Mouse (Mus musculus): ENCODE measurements around the gene Tmppe. TPM values are rescaled to one million over a fixed set of nuclear protein-coding genes. Genes with fewer than 3 reads are reported as not detected.

Gene Tmppe
- polyA plus RNA-seq, 1 experiment from 2014 or later = 5.1 TPM

DNA sequence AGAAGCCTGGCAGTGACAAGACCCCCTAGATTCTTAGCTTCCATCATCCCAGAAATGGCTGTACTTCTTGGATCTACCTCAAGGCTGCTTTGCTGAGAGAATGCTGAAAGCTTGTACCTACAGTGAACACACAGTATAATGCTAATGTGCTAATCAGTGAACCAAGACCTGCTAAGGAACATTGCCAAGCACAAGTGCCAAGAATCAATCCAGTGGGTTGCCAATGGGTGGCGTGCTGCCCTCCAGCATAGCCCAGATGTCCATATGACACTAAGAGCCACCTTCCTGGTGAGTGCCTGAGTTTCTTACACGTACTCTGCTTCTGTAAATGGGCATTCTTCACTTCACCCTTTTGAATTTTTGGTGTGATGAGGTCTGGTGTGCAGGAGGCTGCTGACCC is 6.8 kb downstream of the Tmppe start:
- no peaks in the 10 kb centered on the region for H3K27me3 ChIP-seq (replicated peaks; ENCODE audit: control insufficient read depth, insufficient read depth, low read length)
- H3K4me3 ChIP-seq (ENCODE audit: low read depth, low read length) = no peak overlapping the region
- H3K9me3 ChIP-seq (ENCODE audit: control insufficient read depth, low read length) = peaks cover 6% of the 10 kb centered on the region; the same call in 1 of the 2 replicates
- ATAC-seq (replicated peaks; ENCODE audit: low FRiP score, low TSS enrichment, low read depth) = no peak
- 93% methylated on average over 2 of the region's 2 CpGs for WGBS
- H3K4me1 ChIP-seq (replicated peaks; ENCODE audit: control insufficient read depth, insufficient read depth, low read length) = no peaks in the 10 kb centered on the region
- H3K36me3 ChIP-seq (ENCODE audit: control insufficient read depth, insufficient read depth, low read length) = peaks cover 48% of the 10 kb centered on the region
- DNase-seq (ENCODE audit: low spot score) = no peak
- no peak overlapping the region for H3K27ac ChIP-seq (ENCODE audit: low read depth)
- H3K4me2 ChIP-seq (ENCODE audit: low read length) = no peak overlapping the region
- no peak overlapping the region for H3K9ac ChIP-seq (ENCODE audit: low read length)

DNA sequence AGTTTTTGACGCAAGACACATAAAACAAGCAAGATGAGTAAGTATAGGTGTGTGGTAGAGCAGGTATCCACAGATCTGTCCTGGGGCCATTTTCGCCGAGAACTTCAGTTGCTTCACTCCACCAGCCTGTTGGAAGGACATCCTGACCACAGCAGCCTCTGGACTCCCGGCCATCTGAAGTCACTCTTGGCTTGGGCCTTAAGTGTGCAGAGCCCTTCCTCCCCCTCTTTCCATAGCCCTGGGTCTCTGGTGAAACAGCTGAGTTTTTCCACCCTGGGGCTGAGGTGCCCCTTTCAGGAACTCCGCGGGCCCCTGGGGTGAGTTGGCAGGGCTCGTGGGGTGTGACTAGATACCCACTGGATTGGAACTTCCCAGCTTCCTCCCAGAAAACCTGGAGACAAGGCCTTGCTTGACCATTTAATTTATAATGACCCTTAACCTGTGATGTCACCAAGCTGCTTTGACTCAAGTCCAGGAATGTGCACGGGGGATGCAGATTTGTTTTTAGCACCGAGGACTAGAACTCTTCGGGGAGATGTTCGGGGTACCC is 9.5 kb downstream of the Tmppe start:
- ATAC-seq (replicated peaks; ENCODE audit: low FRiP score, low TSS enrichment, low read depth) (no peak), DNase-seq (ENCODE audit: low spot score) (no peak)
- Histone ChIP-seq H3K27ac (ENCODE audit: low read depth) (no peak overlapping the region), H3K9me3 (ENCODE audit: control insufficient read depth, low read length) (peaks cover 6% of the 10 kb centered on the region; the same call in 1 of the 2 replicates), H3K9ac (ENCODE audit: low read length) (no peak overlapping the region), H3K27me3 (replicated peaks; ENCODE audit: control insufficient read depth, insufficient read depth, low read length) (no peaks in the 10 kb centered on the region), H3K4me2 (ENCODE audit: low read length) (no peak overlapping the region), H3K4me1 (replicated peaks; ENCODE audit: control insufficient read depth, insufficient read depth, low read length) (no peaks in the 10 kb centered on the region), H3K4me3 (ENCODE audit: low read depth, low read length) (no peak overlapping the region), H3K36me3 (ENCODE audit: control insufficient read depth, insufficient read depth, low read length) (peaks cover 45% of the 10 kb centered on the region)
- 89% methylated on average over 11 of the region's 11 CpGs for WGBS

DNA sequence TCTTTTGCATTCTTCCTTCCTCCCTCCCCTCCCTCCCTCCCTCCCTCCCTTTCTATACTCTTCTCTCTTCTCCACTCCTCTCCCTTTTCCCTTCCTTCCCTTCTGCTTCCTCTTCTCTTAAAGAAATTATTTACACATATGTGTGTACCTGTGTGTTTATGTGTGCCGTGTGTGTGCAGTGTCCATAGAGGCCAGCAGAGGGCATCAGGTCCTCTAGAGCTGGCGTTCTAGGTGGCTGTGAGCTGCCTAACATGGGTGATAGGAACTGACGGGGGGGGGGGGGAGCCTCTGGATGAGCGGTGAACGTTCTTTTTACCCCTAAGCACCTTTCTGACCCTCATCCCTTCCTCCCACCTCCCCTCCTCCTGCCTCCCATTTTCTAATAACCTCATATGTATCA is 10.4 kb downstream of the Tmppe start:
- ATAC-seq (replicated peaks; ENCODE audit: low FRiP score, low TSS enrichment, low read depth) (no peak), DNase-seq (ENCODE audit: low spot score) (no peak)
- Histone ChIP-seq H3K27me3 (replicated peaks; ENCODE audit: control insufficient read depth, insufficient read depth, low read length) (no peaks in the 10 kb centered on the region), H3K9ac (ENCODE audit: low read length) (no peak overlapping the region), H3K36me3 (ENCODE audit: control insufficient read depth, insufficient read depth, low read length) (peaks cover 36% of the 10 kb centered on the region), H3K4me1 (replicated peaks; ENCODE audit: control insufficient read depth, insufficient read depth, low read length) (no peaks in the 10 kb centered on the region), H3K4me3 (ENCODE audit: low read depth, low read length) (no peak overlapping the region), H3K27ac (ENCODE audit: low read depth) (no peak overlapping the region), H3K9me3 (ENCODE audit: control insufficient read depth, low read length) (peaks cover 6% of the 10 kb centered on the region; the same call in 1 of the 2 replicates), H3K4me2 (ENCODE audit: low read length) (no peak overlapping the region)
- 95% methylated on average over 5 of the region's 5 CpGs for whole genome bisulfite sequencing

DNA sequence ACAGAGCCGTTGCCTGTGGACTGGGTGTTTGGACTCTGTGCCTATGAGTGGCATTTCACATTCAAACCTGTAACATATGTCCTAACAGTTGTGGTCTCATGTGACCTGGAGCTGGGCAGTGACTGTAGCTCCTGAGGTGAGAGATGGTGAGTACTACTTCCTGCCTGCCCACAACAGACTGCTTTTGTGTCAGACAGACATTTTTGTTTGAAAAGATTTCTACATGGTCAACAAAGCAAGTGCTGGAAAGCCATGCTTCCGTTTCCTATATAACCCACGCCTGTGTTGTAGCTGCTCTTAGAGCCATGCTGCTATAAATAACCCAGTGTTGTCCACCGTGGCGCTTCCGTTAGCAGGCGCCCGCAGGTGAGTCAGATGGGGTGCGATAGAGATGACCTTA is 11.5 kb downstream of the Tmppe start:
- H3K36me3 ChIP-seq (ENCODE audit: control insufficient read depth, insufficient read depth, low read length) = peaks cover 29% of the 10 kb centered on the region
- no peaks in the 10 kb centered on the region for H3K27me3 ChIP-seq (replicated peaks; ENCODE audit: control insufficient read depth, insufficient read depth, low read length)
- ATAC-seq (replicated peaks; ENCODE audit: low FRiP score, low TSS enrichment, low read depth) (no peak), DNase-seq (ENCODE audit: low spot score) (no peak)
- H3K4me1 ChIP-seq (replicated peaks; ENCODE audit: control insufficient read depth, insufficient read depth, low read length) = no peaks in the 10 kb centered on the region
- 91% methylated on average over 9 of the region's 9 CpGs for WGBS
- H3K4me2 ChIP-seq (ENCODE audit: low read length) = no peak overlapping the region
- no peak overlapping the region for H3K4me3 ChIP-seq (ENCODE audit: low read depth, low read length)
- no peak overlapping the region for H3K9ac ChIP-seq (ENCODE audit: low read length)
- peaks cover 6% of the 10 kb centered on the region; the same call in 1 of the 2 replicates for H3K9me3 ChIP-seq (ENCODE audit: control insufficient read depth, low read length)
- H3K27ac ChIP-seq (ENCODE audit: low read depth) = no peak overlapping the region

GRCm38 (mm10) chr9:114413866-114414265 is 13.0 kb downstream of the Tmppe start:
- no peak overlapping the region for H3K4me3 ChIP-seq (ENCODE audit: low read depth, low read length)
- peaks cover 6% of the 10 kb centered on the region; the same call in 1 of the 2 replicates for H3K9me3 ChIP-seq (ENCODE audit: control insufficient read depth, low read length)
- ATAC-seq (replicated peaks; ENCODE audit: low FRiP score, low TSS enrichment, low read depth) (no peak), DNase-seq (ENCODE audit: low spot score) (no peak)
- no peak overlapping the region for H3K27ac ChIP-seq (ENCODE audit: low read depth)
- no peaks in the 10 kb centered on the region for H3K4me1 ChIP-seq (replicated peaks; ENCODE audit: control insufficient read depth, insufficient read depth, low read length)
- no peak overlapping the region for H3K9ac ChIP-seq (ENCODE audit: low read length)
- H3K4me2 ChIP-seq (ENCODE audit: low read length) = no peak overlapping the region
- H3K36me3 ChIP-seq (ENCODE audit: control insufficient read depth, insufficient read depth, low read length) = peaks cover 19% of the 10 kb centered on the region
- no peaks in the 10 kb centered on the region for H3K27me3 ChIP-seq (replicated peaks; ENCODE audit: control insufficient read depth, insufficient read depth, low read length)
- 89% methylated on average over 12 of the region's 12 CpGs for WGBS

- ATAC-seq (replicated peaks; ENCODE audit: low FRiP score, low TSS enrichment, low read depth) = 0 out of 2 replicates have a peak, but pooled peaks have one; percentile 6
- peak; percentile 78 for DNase-seq (ENCODE audit: low spot score)
- no peak overlapping the region for H3K27ac ChIP-seq (ENCODE audit: low read depth)
- 22% methylated on average over 11 of the region's 11 CpGs for WGBS
- no peak overlapping the region for H3K4me2 ChIP-seq (ENCODE audit: low read length)
- no peaks in the 10 kb centered on the region for H3K27me3 ChIP-seq (replicated peaks; ENCODE audit: control insufficient read depth, insufficient read depth, low read length)
- no peak overlapping the region for H3K4me3 ChIP-seq (ENCODE audit: low read depth, low read length)
- H3K9ac ChIP-seq (ENCODE audit: low read length) = no peak overlapping the region
- peaks cover 6% of the 10 kb centered on the region; the same call in 1 of the 2 replicates for H3K9me3 ChIP-seq (ENCODE audit: control insufficient read depth, low read length)
- no peaks in the 10 kb centered on the region for H3K4me1 ChIP-seq (replicated peaks; ENCODE audit: control insufficient read depth, insufficient read depth, low read length)
- peaks cover 10% of the 10 kb centered on the region for H3K36me3 ChIP-seq (ENCODE audit: control insufficient read depth, insufficient read depth, low read length)
Observed at GRCm38 (mm10) chr9:114415701-114416100, 14.8 kb downstream of the Tmppe start.

DNA sequence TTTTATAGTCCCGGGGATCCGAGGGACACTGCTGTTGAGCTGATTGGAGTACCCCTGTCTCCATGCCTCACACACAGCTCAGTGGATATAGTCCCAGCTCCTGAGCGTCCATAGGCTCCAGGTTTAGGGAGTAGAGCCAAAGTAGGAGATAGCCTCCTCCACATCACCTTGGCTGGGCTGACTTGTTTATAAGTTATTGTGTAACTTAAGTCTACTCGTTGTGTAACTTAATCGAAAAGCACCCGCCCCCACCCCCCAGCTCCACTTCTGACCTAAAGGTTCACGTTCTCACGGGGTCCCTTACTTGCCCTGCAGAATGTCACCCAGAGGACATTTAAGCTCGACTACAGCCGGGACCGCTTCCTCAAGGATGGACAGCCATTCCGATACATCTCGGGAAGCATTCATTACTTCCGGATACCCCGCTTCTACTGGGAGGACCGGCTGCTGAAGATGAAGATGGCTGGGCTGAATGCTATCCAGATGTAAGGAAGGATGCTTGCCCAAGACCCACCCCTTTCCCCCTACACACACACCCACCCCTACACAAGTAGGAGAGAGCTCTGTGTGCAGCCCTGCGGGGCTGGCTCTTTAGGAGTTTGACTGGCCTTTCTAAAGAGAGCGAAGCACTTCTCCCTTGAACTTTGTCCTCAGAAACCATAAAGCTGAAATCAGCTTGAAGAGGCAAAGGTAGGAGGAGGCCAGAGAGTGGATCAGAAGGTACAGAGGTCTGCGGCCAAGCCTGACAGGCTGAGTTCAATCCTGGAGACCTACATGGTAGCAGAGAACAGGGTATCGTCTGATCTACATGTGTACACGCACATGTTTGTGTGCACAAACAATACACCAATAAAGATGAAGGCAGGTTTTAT is 16.0 kb downstream of the Tmppe start:
- H3K36me3 ChIP-seq (ENCODE audit: control insufficient read depth, insufficient read depth, low read length) = peaks cover 6% of the 10 kb centered on the region; the same call in 1 of the 2 replicates
- no peak overlapping the region for H3K27ac ChIP-seq (ENCODE audit: low read depth)
- ATAC-seq (replicated peaks; ENCODE audit: low FRiP score, low TSS enrichment, low read depth) (peak; percentile 57; the same call in 1 of the 2 replicates), DNase-seq (ENCODE audit: low spot score) (no peak)
- H3K27me3 ChIP-seq (replicated peaks; ENCODE audit: control insufficient read depth, insufficient read depth, low read length) = no peaks in the 10 kb centered on the region
- no peak overlapping the region for H3K4me2 ChIP-seq (ENCODE audit: low read length)
- no peaks in the 10 kb centered on the region for H3K4me1 ChIP-seq (replicated peaks; ENCODE audit: control insufficient read depth, insufficient read depth, low read length)
- peaks cover under 1% of the 10 kb centered on the region; the same call in 1 of the 2 replicates for H3K9me3 ChIP-seq (ENCODE audit: control insufficient read depth, low read length)
- H3K4me3 ChIP-seq (ENCODE audit: low read depth, low read length) = no peak overlapping the region
- WGBS = 86% methylated on average over 21 of the region's 21 CpGs
- no peak overlapping the region for H3K9ac ChIP-seq (ENCODE audit: low read length)

DNA sequence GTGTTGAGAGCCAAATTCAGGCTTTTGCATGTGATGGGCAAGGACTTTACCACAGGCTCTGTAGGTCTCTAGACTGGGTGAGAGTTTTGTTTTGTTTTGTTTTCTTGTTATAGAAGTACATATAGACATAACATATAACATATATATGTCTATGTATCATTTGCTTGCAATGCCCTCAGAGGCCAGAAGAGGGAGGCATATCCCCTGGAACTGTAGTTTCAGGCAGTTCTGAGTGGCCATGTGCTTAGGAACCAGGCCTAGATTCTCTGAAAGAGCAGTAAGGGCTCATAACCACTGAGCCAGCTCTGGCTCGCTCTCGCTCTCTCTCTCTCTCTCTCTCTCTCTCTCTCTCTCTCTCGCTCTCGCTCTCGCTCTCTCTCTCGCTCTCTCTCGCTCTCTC is 17.3 kb downstream of the Tmppe start:
- peaks cover 6% of the 10 kb centered on the region; the same call in 1 of the 2 replicates for H3K36me3 ChIP-seq (ENCODE audit: control insufficient read depth, insufficient read depth, low read length)
- DNase-seq (ENCODE audit: low spot score) = peak; percentile 75
- no peaks in the 10 kb centered on the region for H3K9me3 ChIP-seq (ENCODE audit: control insufficient read depth, low read length)
- WGBS = 92% methylated on average over 7 of the region's 7 CpGs
- H3K4me2 ChIP-seq (ENCODE audit: low read length) = no peak overlapping the region
- H3K9ac ChIP-seq (ENCODE audit: low read length) = no peak overlapping the region
- no peak overlapping the region for H3K27ac ChIP-seq (ENCODE audit: low read depth)
- no peaks in the 10 kb centered on the region for H3K4me1 ChIP-seq (replicated peaks; ENCODE audit: control insufficient read depth, insufficient read depth, low read length)
- H3K4me3 ChIP-seq (ENCODE audit: low read depth, low read length) = no peak overlapping the region
- no peaks in the 10 kb centered on the region for H3K27me3 ChIP-seq (replicated peaks; ENCODE audit: control insufficient read depth, insufficient read depth, low read length)
- ATAC-seq (replicated peaks; ENCODE audit: low FRiP score, low TSS enrichment, low read depth) = no peak
